Mouse (Mus musculus) E14TG2a.4 (cell line): ENCODE measurements around the gene Gm20696.

ENCODE experiments used
- CTCF ChIP-seq: conservative IDR thresholded peaks from 2 replicates; pipeline ENCODE4 v1.5.1; 2014; ENCODE audit warnings: low read length
- NANOG ChIP-seq: IDR thresholded peaks from 2 replicates; pipeline ENCODE4 v1.6.1; 2014; ENCODE audit warnings: borderline replicate concordance, low read length, mixed read lengths
- POU5F1 ChIP-seq: IDR thresholded peaks from 2 replicates; pipeline ENCODE4 v1.6.1; 2014; ENCODE audit warnings: low read length, borderline replicate concordance

DNA sequence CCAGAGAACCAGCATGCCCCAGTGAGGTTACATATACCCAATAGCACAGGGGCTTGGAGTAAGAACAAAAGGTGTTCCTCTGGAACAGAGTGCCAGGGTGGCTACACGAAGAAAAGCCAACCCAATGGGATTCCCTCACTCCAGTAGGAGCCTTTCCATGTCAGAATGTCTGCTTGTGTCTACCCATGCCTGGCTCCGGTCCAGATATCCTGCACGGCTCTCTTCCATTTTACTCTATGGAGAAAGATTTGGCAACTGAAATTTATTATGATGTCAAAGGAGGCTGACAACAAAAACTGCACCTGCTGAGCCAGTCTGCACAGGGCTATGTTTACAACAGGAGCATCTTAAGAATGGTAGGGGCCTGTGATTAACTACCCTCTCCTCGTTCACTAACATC lies 377.4 kb downstream of the Gm20696 start:
- TF ChIP-seq CTCF (no peak), NANOG (no peak), POU5F1 (no peak)
